Mouse (Mus musculus): ENCODE data around the gene Map3k5. TPM values are rescaled to one million over a fixed set of nuclear protein-coding genes. Genes with fewer than 3 reads are reported as not detected.

Map3k5 gene
- polyA plus RNA-seq, 1 experiment = 2.2 TPM

- 70% methylated on average over 7 of the region's 7 CpGs for WGBS
- Histone ChIP-seq H3K36me3 (ENCODE audit: control insufficient read depth, insufficient read depth, low read length) (no peaks in the 10 kb centered on the region), H3K4me1 (ENCODE audit: control insufficient read depth, insufficient read depth, insufficient read length, low read length) (peaks cover 3% of the 10 kb centered on the region; the same call in 1 of the 2 replicates), H3K27ac (ENCODE audit: insufficient read depth, low read depth, low read length) (no peak overlapping the region), H3K4me3 (ENCODE audit: low read depth, low read length) (no peak overlapping the region), H3K27me3 (ENCODE audit: control insufficient read depth, insufficient read depth, low read length) (no peaks in the 10 kb centered on the region)
- TF ChIP-seq POLR2A (IDR thresholded peaks at IDR 0.05; ENCODE audit: low read depth, low read length) (no peak), CTCF (IDR thresholded peaks at IDR 0.05; ENCODE audit: extremely low read depth, insufficient read length, insufficient replicate concordance, low read depth, low read length) (peak; percentile 91; the same call in 1 of the 2 replicates)
Observed at GRCm38 (mm10) chr10:20073236-20073893, 139.1 kb downstream of the Map3k5 start.

GRCm38 (mm10) chr10:20076541-20077469 is 142.5 kb downstream of the Map3k5 start:
- 77% methylated on average over 13 of the region's 13 CpGs for WGBS
- TF ChIP-seq POLR2A (IDR thresholded peaks at IDR 0.05; ENCODE audit: low read depth, low read length) = no peak
- TF ChIP-seq CTCF (IDR thresholded peaks at IDR 0.05; ENCODE audit: extremely low read depth, insufficient read length, insufficient replicate concordance, low read depth, low read length) = no peak
- Histone ChIP-seq H3K36me3 (ENCODE audit: control insufficient read depth, insufficient read depth, low read length) (peaks cover 10% of the 10 kb centered on the region), H3K27ac (ENCODE audit: insufficient read depth, low read depth, low read length) (no peak overlapping the region), H3K4me1 (ENCODE audit: control insufficient read depth, insufficient read depth, insufficient read length, low read length) (no peaks in the 10 kb centered on the region), H3K4me3 (ENCODE audit: low read depth, low read length) (no peak overlapping the region), H3K27me3 (ENCODE audit: control insufficient read depth, insufficient read depth, low read length) (no peaks in the 10 kb centered on the region)

GRCm38 (mm10) chr10:20078350-20078749 is 144.1 kb downstream of the Map3k5 start:
- Histone ChIP-seq H3K27me3 (ENCODE audit: control insufficient read depth, insufficient read depth, low read length) (no peaks in the 10 kb centered on the region), H3K4me1 (ENCODE audit: control insufficient read depth, insufficient read depth, insufficient read length, low read length) (no peaks in the 10 kb centered on the region), H3K4me3 (ENCODE audit: low read depth, low read length) (no peak overlapping the region), H3K36me3 (ENCODE audit: control insufficient read depth, insufficient read depth, low read length) (peaks cover 12% of the 10 kb centered on the region), H3K27ac (ENCODE audit: insufficient read depth, low read depth, low read length) (no peak overlapping the region)
- TF ChIP-seq POLR2A (IDR thresholded peaks at IDR 0.05; ENCODE audit: low read depth, low read length) (no peak), CTCF (IDR thresholded peaks at IDR 0.05; ENCODE audit: extremely low read depth, insufficient read length, insufficient replicate concordance, low read depth, low read length) (no peak)
- WGBS = 99% methylated on average over 2 of the region's 2 CpGs

GRCm38 (mm10) chr10:20087841-20088240 is 153.6 kb downstream of the Map3k5 start:
- Histone ChIP-seq H3K27me3 (ENCODE audit: control insufficient read depth, insufficient read depth, low read length) (no peaks in the 10 kb centered on the region), H3K36me3 (ENCODE audit: control insufficient read depth, insufficient read depth, low read length) (peaks cover 7% of the 10 kb centered on the region; the same call in 1 of the 2 replicates), H3K27ac (ENCODE audit: insufficient read depth, low read depth, low read length) (no peak overlapping the region), H3K4me1 (ENCODE audit: control insufficient read depth, insufficient read depth, insufficient read length, low read length) (no peaks in the 10 kb centered on the region), H3K4me3 (ENCODE audit: low read depth, low read length) (no peak overlapping the region)
- 91% methylated on average over 2 of the region's 2 CpGs for WGBS
- TF ChIP-seq POLR2A (IDR thresholded peaks at IDR 0.05; ENCODE audit: low read depth, low read length) (no peak), CTCF (IDR thresholded peaks at IDR 0.05; ENCODE audit: extremely low read depth, insufficient read length, insufficient replicate concordance, low read depth, low read length) (no peak)

- no peak overlapping the region for H3K4me3 ChIP-seq (ENCODE audit: low read depth, low read length)
- WGBS = 59% methylated on average over 3 of the region's 3 CpGs
- H3K27me3 ChIP-seq (ENCODE audit: control insufficient read depth, insufficient read depth, low read length) = no peaks in the 10 kb centered on the region
- no peaks in the 10 kb centered on the region for H3K4me1 ChIP-seq (ENCODE audit: control insufficient read depth, insufficient read depth, insufficient read length, low read length)
- TF ChIP-seq CTCF (IDR thresholded peaks at IDR 0.05; ENCODE audit: extremely low read depth, insufficient read length, insufficient replicate concordance, low read depth, low read length) (no peak), POLR2A (IDR thresholded peaks at IDR 0.05; ENCODE audit: low read depth, low read length) (no peak)
- H3K36me3 ChIP-seq (ENCODE audit: control insufficient read depth, insufficient read depth, low read length) = peaks cover 7% of the 10 kb centered on the region; the same call in 1 of the 2 replicates
- H3K27ac ChIP-seq (ENCODE audit: insufficient read depth, low read depth, low read length) = no peak overlapping the region
Observed at GRCm38 (mm10) chr10:20089026-20089425, 154.8 kb downstream of the Map3k5 start.

- no peaks in the 10 kb centered on the region for H3K27me3 ChIP-seq (ENCODE audit: control insufficient read depth, insufficient read depth, low read length)
- H3K4me1 ChIP-seq (ENCODE audit: control insufficient read depth, insufficient read depth, insufficient read length, low read length) = no peaks in the 10 kb centered on the region
- H3K36me3 ChIP-seq (ENCODE audit: control insufficient read depth, insufficient read depth, low read length) = no peaks in the 10 kb centered on the region; the same call in 1 of the 2 replicates
- no peak overlapping the region for H3K27ac ChIP-seq (ENCODE audit: insufficient read depth, low read depth, low read length)
- TF ChIP-seq CTCF (IDR thresholded peaks at IDR 0.05; ENCODE audit: extremely low read depth, insufficient read length, insufficient replicate concordance, low read depth, low read length) (no peak), POLR2A (IDR thresholded peaks at IDR 0.05; ENCODE audit: low read depth, low read length) (no peak)
- no peak overlapping the region for H3K4me3 ChIP-seq (ENCODE audit: low read depth, low read length)
- 95% methylated on average over 11 of the region's 11 CpGs for WGBS
Observed at GRCm38 (mm10) chr10:20090171-20090570, 155.9 kb downstream of the Map3k5 start.

GRCm38 (mm10) chr10:20091416-20091815 is 157.1 kb downstream of the Map3k5 start:
- 98% methylated on average over 2 of the region's 2 CpGs for WGBS
- Histone ChIP-seq H3K4me1 (ENCODE audit: control insufficient read depth, insufficient read depth, insufficient read length, low read length) (no peaks in the 10 kb centered on the region), H3K4me3 (ENCODE audit: low read depth, low read length) (no peak overlapping the region), H3K27me3 (ENCODE audit: control insufficient read depth, insufficient read depth, low read length) (no peaks in the 10 kb centered on the region), H3K36me3 (ENCODE audit: control insufficient read depth, insufficient read depth, low read length) (no peaks in the 10 kb centered on the region; the same call in 1 of the 2 replicates), H3K27ac (ENCODE audit: insufficient read depth, low read depth, low read length) (no peak overlapping the region)
- TF ChIP-seq POLR2A (IDR thresholded peaks at IDR 0.05; ENCODE audit: low read depth, low read length) (no peak), CTCF (IDR thresholded peaks at IDR 0.05; ENCODE audit: extremely low read depth, insufficient read length, insufficient replicate concordance, low read depth, low read length) (no peak)
